Mouse (Mus musculus) adrenal gland (tissue): ENCODE data around the gene Olfr784.
"Not testable (repeated sequence)": the region's sequence is repeated elsewhere in the genome, so short reads cannot be mapped to it uniquely, and the experiment has no call there.

ENCODE experiments used
- intact Hi-C: fragments of 180-260 bp; cut with DNase I; formaldehyde crosslinking; loops from one replicate; pipeline ENCODE4 v1.15.1; 2025
- long read RNA-seq, 2 experiments: library from polyadenylated mRNA; unstranded; transcript quantifications; one replicate each; pipeline ENCODE4 v2.0.0; 2020; ENCODE audit warnings: borderline replicate concordance in 1 of 2; ENCODE audit not compliant: insufficient replicate concordance in 1 of 2

Olfr784 gene
- long read RNA-seq, experiment 1, result 0 reads
- long read RNA-seq, experiment 2, result 0 reads

DNA sequence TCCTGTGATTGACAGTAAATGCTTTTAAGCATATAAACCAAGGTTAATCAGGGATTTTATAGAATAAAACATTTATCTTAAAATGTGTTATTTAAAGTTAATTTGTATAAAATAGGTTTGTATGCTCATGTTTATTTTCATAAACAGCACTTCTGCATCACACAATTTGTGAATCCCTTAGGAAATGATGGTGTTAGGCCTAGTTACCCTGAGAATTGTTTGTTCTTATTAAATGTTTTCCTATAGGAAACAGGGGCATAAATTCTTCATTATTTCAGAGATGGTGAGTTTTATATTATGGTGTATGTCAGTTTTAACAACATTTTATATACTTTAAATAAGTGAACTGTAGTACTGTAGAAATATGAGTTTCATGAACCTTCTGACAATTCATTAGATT, at the start of gene Olfr784:
Gene Olfr784 (plus strand): TSS at position 301 of the 400 bp plus-strand sequence.
- intact Hi-C loops, result no loop called here

DNA sequence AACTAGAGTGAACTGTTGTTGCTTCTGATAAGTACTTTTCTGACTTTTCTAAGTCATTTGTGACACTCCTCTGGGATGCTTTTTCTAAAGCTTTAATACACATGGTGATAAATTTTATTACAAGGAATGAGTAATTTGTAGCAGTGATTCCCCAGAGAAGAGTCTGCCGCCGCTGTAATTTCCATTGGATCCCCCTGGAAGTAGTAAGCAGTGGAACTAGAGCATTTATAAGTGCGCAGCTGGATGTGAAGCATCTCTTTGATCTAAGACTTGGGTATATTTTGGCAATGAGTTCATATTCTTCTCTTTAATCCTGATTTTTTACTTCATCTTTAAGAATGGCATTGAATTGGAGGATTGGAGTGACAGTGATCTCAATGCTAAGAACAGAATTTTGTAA, 35.3 kb upstream of the Olfr784 start, which contains the start of gene Olfr782:
Gene Olfr782 (plus strand): TSS at position 301 of the 400 bp plus-strand sequence.
- intact Hi-C loops, result no loop called here

DNA sequence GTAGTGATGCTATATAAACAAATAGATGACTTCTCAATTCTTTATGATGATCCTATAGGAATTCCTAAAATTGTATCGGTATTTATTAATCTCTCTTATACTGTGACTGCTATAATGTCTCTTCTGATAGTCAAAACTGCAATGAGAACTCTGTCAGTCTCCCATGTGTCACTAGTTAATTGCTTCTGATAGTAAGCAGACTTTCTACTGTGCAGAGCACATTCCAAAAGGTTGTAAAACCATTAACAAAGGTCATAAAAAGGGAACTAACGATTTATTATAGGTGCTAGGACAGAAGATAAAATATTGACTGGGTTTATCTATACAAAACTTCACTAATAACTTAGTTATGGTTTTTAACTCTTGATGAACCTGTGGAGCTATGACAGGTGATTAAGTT, 31.4 kb upstream of the Olfr784 start:
- intact Hi-C loops, result not testable (repeated sequence)

DNA sequence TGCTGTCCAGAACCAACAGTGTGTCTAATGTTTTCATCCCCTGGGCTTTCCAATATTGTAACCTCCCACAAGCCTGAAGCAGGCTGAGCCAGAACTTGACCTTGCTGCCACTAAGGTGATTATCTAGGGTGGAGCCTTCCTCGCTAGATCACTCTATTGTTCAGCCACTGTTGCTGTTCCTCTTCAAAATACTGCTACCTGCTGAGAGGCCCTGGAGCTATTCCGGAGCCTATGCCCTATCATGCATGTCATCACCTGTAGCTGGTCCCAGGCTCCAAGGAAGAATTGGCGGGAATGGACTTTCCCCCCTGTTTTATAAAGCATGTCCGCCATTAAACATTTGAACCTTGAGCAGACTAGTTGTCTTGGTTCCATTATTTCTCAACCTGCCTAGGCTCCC, 27.4 kb upstream of the Olfr784 start:
- intact Hi-C loops, result not testable (repeated sequence)

DNA sequence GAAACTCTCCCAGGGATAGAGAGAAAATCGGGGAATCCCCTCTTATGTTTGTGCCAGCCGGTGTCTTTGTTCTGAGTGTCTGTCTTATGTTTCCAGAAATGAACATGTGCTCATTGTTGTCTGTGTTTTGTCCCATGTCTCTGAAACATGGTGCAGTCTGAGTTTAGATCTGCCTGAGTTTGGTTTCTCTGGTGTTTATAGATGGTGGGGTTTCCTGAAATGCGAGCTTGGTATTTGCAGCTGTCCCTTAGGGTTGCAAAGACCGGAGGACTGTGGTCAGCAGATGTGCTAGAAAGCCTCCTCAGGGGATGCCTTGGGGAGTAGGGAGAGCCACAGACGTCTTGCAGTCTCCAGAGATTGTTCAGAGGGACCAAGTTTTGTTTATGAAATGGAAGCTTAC, 26.6 kb upstream of the Olfr784 start:
- intact Hi-C loops, result no loop called here

DNA sequence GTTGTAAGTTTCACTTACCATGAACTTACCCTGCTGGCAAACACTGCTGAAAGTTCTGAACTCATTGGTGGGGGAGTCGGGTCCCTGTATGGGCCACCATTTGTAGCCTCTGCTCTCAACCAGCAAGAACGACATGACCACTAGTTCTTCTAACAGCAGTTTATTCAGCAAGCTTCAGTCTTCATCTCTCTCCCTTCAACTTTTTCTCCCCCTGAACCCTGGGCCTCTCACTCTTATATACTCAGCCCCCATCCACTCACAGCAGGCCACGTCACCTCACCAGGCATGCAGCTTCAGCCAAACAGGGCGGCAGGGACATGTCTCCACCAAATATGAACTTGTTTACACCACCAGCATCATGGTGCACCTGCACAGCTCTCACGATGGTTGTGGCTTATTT, 9.8 kb upstream of the Olfr784 start:
- intact Hi-C loops, result not testable (repeated sequence)

DNA sequence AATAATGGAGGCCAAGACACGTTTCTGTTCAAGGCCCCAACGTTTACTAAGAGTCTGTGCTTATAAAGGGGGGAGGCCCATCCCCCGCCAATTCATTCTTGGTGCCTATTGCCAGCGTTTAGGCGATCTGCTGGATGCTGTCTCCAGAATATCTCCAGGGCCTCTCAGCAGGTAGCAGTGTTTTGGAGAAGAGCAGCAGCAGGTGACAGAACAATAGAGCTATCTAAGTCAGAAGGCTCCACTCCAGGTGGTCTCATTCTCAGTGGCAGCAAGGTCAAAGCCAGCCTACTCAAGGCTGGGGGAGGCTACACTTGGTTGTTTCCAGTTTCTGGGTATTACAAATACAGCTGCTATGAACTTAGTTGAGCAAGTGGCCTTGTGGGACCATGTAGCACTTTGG, 17.0 kb downstream of the Olfr784 start:
- intact Hi-C loops, result no loop called here

DNA sequence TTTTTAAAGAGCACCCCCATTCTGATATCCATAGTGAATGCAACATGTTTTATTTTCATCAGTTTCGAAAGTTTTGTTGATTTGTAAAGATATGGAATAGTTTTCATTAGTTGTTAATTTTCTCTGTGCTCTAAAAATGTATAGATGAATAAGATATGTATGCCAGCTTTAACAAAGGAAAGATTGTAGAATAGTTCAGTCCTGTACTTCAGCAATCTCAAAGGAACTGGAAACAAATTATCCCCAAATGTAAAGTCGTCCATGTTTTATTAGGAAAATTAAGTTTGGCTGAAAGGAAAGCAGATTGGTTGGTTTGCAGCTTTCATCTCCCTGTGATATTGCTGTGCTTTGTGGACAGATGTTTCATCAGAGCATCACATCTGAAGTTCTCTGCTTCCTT, 21.2 kb downstream of the Olfr784 start, which contains the start of gene Olfr785:
Gene Olfr785 (plus strand): TSS at position 301 of the 400 bp plus-strand sequence.
- intact Hi-C loops, result no loop called here

DNA sequence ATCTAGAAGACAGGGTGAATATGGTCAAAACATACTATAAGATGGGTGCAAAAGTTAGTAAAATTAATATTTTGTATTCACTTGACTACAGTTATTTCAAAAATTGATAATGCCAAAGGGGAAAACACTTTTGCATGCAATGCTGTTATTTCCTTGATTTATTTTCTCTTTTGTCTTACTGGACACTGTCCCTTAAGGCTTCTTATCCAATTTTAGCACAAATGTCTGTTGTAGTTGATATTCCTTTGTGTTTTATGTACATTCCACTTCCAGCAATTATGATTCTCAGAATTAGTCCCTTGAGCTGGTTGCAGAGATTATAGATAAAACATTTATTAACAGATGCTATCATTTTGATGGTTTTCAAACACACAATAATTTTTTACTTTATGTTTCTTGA, 43.1 kb downstream of the Olfr784 start, which contains the start of gene Olfr786:
Gene Olfr786 (plus strand): TSS at position 301 of the 400 bp plus-strand sequence.
- intact Hi-C loops, result no loop called here
